Mouse (Mus musculus): Measurements from ENCODE around the gene Dapk2. TPM values are rescaled to one million over a fixed set of nuclear protein-coding genes. Genes with fewer than 3 reads are reported as not detected.

Dapk2 gene
- under 1 TPM in 1 of 2 experiments, not detected in 1; 0.81 TPM for polyA plus RNA-seq (2017; shearing (Covaris generic))

- ATAC-seq: peak; percentile 45
Measured at GRCm38 (mm10) chr9:66157958-66158830, at the start of gene Dapk2. Gene Dapk2, plus strand, starts transcription at chr9:66158223.

- ATAC-seq: no peak
Measured at GRCm38 (mm10) chr9:66109574-66109973, 48.4 kb upstream of the Dapk2 start.

- no peak for ATAC-seq
Measured at GRCm38 (mm10) chr9:66110126-66110525, 47.9 kb upstream of the Dapk2 start.

- no peak for ATAC-seq
Measured at GRCm38 (mm10) chr9:66110611-66111379, 47.2 kb upstream of the Dapk2 start.

GRCm38 (mm10) chr9:66114341-66114740, 43.7 kb upstream of the Dapk2 start:
- no peak for ATAC-seq

GRCm38 (mm10) chr9:66116890-66117289, 41.1 kb upstream of the Dapk2 start:
- no peak for ATAC-seq

- no peak for ATAC-seq
Measured at GRCm38 (mm10) chr9:66119498-66119897, 38.5 kb upstream of the Dapk2 start.

GRCm38 (mm10) chr9:66120106-66120505, 37.9 kb upstream of the Dapk2 start:
- no peak for ATAC-seq

GRCm38 (mm10) chr9:66120945-66121344, 37.1 kb upstream of the Dapk2 start:
- ATAC-seq: no peak

- no peak for ATAC-seq
Measured at GRCm38 (mm10) chr9:66121421-66121820, 36.6 kb upstream of the Dapk2 start.

- no peak for ATAC-seq
Measured at GRCm38 (mm10) chr9:66123648-66124047, 34.4 kb upstream of the Dapk2 start.

- ATAC-seq: no peak
Measured at GRCm38 (mm10) chr9:66124111-66124531, 33.9 kb upstream of the Dapk2 start.

GRCm38 (mm10) chr9:66124681-66125542, 33.1 kb upstream of the Dapk2 start:
- ATAC-seq: peak; percentile 82

- peak; percentile 13 for ATAC-seq
Measured at GRCm38 (mm10) chr9:66125543-66126455, 32.2 kb upstream of the Dapk2 start.

- peak; percentile 85 for ATAC-seq
Measured at GRCm38 (mm10) chr9:66126456-66127192, 31.4 kb upstream of the Dapk2 start, which contains the start of the genes Snx1 and Ciao2a. Gene Snx1, minus strand, starts transcription at chr9:66126587. Gene Ciao2a, plus strand, starts transcription at chr9:66126611.

- ATAC-seq: no peak
Measured at GRCm38 (mm10) chr9:66127193-66127546, 30.9 kb upstream of the Dapk2 start.

- ATAC-seq: no peak
Measured at GRCm38 (mm10) chr9:66127884-66128283, 30.1 kb upstream of the Dapk2 start.

- no peak for ATAC-seq
Measured at GRCm38 (mm10) chr9:66131466-66131865, 26.6 kb upstream of the Dapk2 start.

GRCm38 (mm10) chr9:66135967-66136366, 22.1 kb upstream of the Dapk2 start:
- peak; percentile 56 for ATAC-seq

- ATAC-seq: no peak
Measured at GRCm38 (mm10) chr9:66138193-66138592, 19.8 kb upstream of the Dapk2 start.

GRCm38 (mm10) chr9:66142265-66142664, 15.8 kb upstream of the Dapk2 start:
- no peak for ATAC-seq
